Mouse (Mus musculus) left cerebral cortex, postnatal 14 days (tissue): ENCODE data around the gene Ahsa2. TPM values are rescaled to one million over a fixed set of nuclear protein-coding genes. Genes with fewer than 3 reads are reported as not detected.
A peak's percentile ranks its signal among the peaks of the same experiment; 100 is the strongest.
"Not testable (repeated sequence)": the region's sequence is repeated elsewhere in the genome, so short reads cannot be mapped to it uniquely, and the experiment has no call there.

Source experiments
- DNase-seq, 2 experiments: peaks; one replicate each; pipeline ENCODE4 v3.0.0; 2021 to 2022; ENCODE audit warnings: low spot score in 2 of 2, mixed read lengths in 1 of 2
- intact Hi-C: fragments of 180-260 bp; cut with DNase I; formaldehyde crosslinking; loops from one replicate; pipeline ENCODE4 v1.15.1; 2025
- long read RNA-seq, 2 experiments: library from polyadenylated mRNA; stranded (forward); transcript quantifications; one replicate each; pipeline ENCODE4 v2.0.0; 2021
- microRNA-seq, 2 experiments: library from miRNA; unstranded; fragments of <30 nt; microRNA quantifications; one replicate each; pipeline ENCODE4 v1.2.0; 2022
- total RNA-seq, 2 experiments: library from RNA; stranded (reverse); gene quantifications; 2 replicates each; pipeline ENCODE4 v1.2.3; 2021

Ahsa2 gene
- 10 to 100 TPM; 39.0 to 40.9 TPM for total RNA-seq
- long read RNA-seq, experiment 1, transcript Ahsa2-201 (9 exons, 3,023 nt): major isoform, 10 of 20 reads
- long read RNA-seq, experiment 1, partial matches to known transcripts: 1 of 20 reads
- long read RNA-seq, experiment 1, other reads (novel, unspliced or antisense): 6 of 20 reads
- long read RNA-seq, experiment 2, transcript Ahsa2-201 (9 exons, 3,023 nt): major isoform, 12 of 24 reads
- long read RNA-seq, experiment 2, partial matches to known transcripts: 1 of 24 reads
- long read RNA-seq, experiment 2, other reads (novel, unspliced or antisense): 7 of 24 reads

- intact Hi-C loops: loop anchor here (2.0 kb wide), 1 partner anchor 69 kb away; no protein-coding TSS in a partner anchor
- DNase-seq: peak; percentile 91 to 93
Observed at GRCm38 (mm10) chr11:23497718-23498509, at the start of gene Ahsa2. Gene Ahsa2, minus strand, starts transcription at chr11:23498030.

- intact Hi-C loops: no loop called here
- DNase-seq: no peak
Observed at GRCm38 (mm10) chr11:23537446-23537845, 39.6 kb upstream of the Ahsa2 start.

- intact Hi-C loops: no loop called here
- DNase-seq: no peak
Observed at GRCm38 (mm10) chr11:23520473-23521205, 22.8 kb upstream of the Ahsa2 start, which contains the start of gene 1700093K21Rik. Gene 1700093K21Rik, minus strand, starts transcription at chr11:23521155.

GRCm38 (mm10) chr11:23518981-23519380 lies 21.2 kb upstream of the Ahsa2 start:
- intact Hi-C loops: no loop called here
- DNase-seq: no peak

GRCm38 (mm10) chr11:23515315-23515714 lies 17.5 kb upstream of the Ahsa2 start:
- no peak for DNase-seq
- intact Hi-C loops: no loop called here

GRCm38 (mm10) chr11:23514785-23515184 lies 17.0 kb upstream of the Ahsa2 start:
- intact Hi-C loops: not testable (repeated sequence)

GRCm38 (mm10) chr11:23504801-23505200 lies 7.0 kb upstream of the Ahsa2 start:
- intact Hi-C loops: not testable (repeated sequence)

More at GRCm38 (mm10) chr11:23514785-23515184, 17.0 kb upstream of the Ahsa2 start:
- DNase-seq: not testable (repeated sequence)

GRCm38 (mm10) chr11:23498609-23499008 lies 779 bp upstream of the Ahsa2 start:
- no peak for DNase-seq
- intact Hi-C loops: loop anchor here (2.0 kb wide), 1 partner anchor 68 kb away; no protein-coding TSS in a partner anchor

More at GRCm38 (mm10) chr11:23504801-23505200, 7.0 kb upstream of the Ahsa2 start:
- not testable (repeated sequence) for DNase-seq

GRCm38 (mm10) chr11:23497335-23497717 lies 504 bp downstream of the Ahsa2 start:
- DNase-seq: peak; percentile 67 to 71
- intact Hi-C loops: no loop called here

- intact Hi-C loops: no loop called here
- DNase-seq: no peak
Observed at GRCm38 (mm10) chr11:23496661-23497060, 1.2 kb downstream of the Ahsa2 start.

- DNase-seq: no peak
- intact Hi-C loops: no loop called here
Observed at GRCm38 (mm10) chr11:23495231-23495630, 2.6 kb downstream of the Ahsa2 start.

GRCm38 (mm10) chr11:23492048-23492790 lies 5.6 kb downstream of the Ahsa2 start:
- no peak for DNase-seq
- intact Hi-C loops: no loop called here

- intact Hi-C loops: no loop called here
Observed at GRCm38 (mm10) chr11:23489955-23490354, 7.9 kb downstream of the Ahsa2 start.

GRCm38 (mm10) chr11:23465862-23466261 lies 32.0 kb downstream of the Ahsa2 start:
- DNase-seq, intact Hi-C loops: not testable (repeated sequence)

More at GRCm38 (mm10) chr11:23489955-23490354, 7.9 kb downstream of the Ahsa2 start:
- DNase-seq: no peak

Small RNAs within 50 kb of the gene (microRNA-seq; reads per million reads assigned to microRNA genes)
- gene Gm47279: 0 reads per million in 2 experiments

Other genes with a start within 250 kb of the Ahsa2 start
- gene Xpo1, start 242.0 kb downstream of the Ahsa2 start, total RNA-seq: 10 to 100 TPM; 66.8 to 67.1 TPM
- 100 to 1,000 TPM; 104 to 108 TPM for gene Usp34, start 191.1 kb downstream of the Ahsa2 start, total RNA-seq
- under 1 TPM; 0.34 to 0.51 TPM for gene 1700093K21Rik, start 23.1 kb upstream of the Ahsa2 start, total RNA-seq
- gene 0610010F05Rik, start 135.6 kb upstream of the Ahsa2 start, total RNA-seq: 10 to 100 TPM; 47.2 to 50.8 TPM
- 10 to 100 TPM; 12.1 to 13.4 TPM for gene Pus10, start 167.6 kb upstream of the Ahsa2 start, total RNA-seq
- 10 to 100 TPM; 21.6 to 28.7 TPM for gene Pex13, start 167.9 kb upstream of the Ahsa2 start, total RNA-seq